Mouse (Mus musculus): Measurements from ENCODE around the gene Isyna1. TPM values are rescaled to one million over a fixed set of nuclear protein-coding genes. Genes with fewer than 3 reads are reported as not detected.

Isyna1 gene
- total and polyA plus RNA-seq, 3 experiments, result 84.1 to 189 TPM; not detected in 1

DNA sequence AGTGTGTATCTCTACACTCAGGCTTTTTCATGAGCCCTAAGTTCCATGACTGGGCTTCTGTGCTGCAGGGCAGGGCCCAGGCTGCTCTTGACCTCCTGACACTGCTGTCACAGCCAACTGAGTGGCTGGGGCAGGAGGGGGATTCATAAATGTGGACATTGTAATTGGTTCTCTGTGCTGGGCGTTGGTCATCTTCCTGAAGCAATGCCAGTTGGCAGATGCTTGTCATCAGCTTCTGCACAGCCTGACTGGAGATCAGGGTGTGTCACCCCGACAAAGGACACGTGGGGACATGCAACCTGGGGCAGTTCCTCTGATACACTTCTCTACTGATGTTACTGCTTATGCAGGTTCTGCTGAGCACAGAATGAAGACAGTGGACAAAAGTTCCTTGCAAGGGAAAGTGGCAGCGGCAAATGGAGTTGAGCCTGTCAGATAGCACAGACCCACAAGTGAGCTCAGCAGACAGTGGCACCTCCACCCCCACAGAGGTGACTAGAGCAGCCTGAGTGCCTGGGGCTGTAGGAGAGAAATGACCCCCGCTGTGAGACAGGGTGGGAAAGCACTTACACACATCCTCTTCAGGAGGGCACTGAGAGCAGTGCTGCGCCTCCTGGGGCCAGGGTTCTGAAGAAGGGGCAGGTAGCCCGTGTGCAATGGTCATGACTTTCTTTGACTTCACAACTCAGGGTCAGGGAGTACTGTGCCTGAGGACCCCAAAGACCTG, 32.2 kb upstream of the Isyna1 start:
- no peak for DNase-seq (ENCODE audit: low read depth, low spot score)
- H3K9ac ChIP-seq (ENCODE audit: control insufficient read depth, low read depth, low read length, poor library complexity, severe bottlenecking), result no peak overlapping the region

GRCm38 (mm10) chr8:70562802-70563201, 31.4 kb upstream of the Isyna1 start:
- Histone ChIP-seq H3K36me3 (ENCODE audit: control insufficient read depth in 1 of 2, insufficient read depth in 2 of 2, low read length in 2 of 2) (peaks cover 0 to 38% of the 10 kb centered on the region in 2 experiments; a peak in 3 of 4 replicates), H3K9ac (ENCODE audit: control insufficient read depth, low read depth, low read length, poor library complexity, severe bottlenecking) (no peak overlapping the region), H3K4me3 (ENCODE audit: control insufficient read depth in 1 of 2, insufficient read depth in 1 of 2, low read depth in 2 of 2, low read length in 2 of 2) (no peak overlapping the region)

More for the DNA sequence above, 32.2 kb upstream of the Isyna1 start:
- peaks cover 8% of the 10 kb centered on the region; the same call in 1 of the 2 replicates for H3K79me2 ChIP-seq (ENCODE audit: control insufficient read depth, insufficient read depth, low read length, poor library complexity)
- H3K9me3 ChIP-seq (replicated peaks; ENCODE audit: insufficient read depth, low read length), result no peaks in the 10 kb centered on the region
- no peak for TF ChIP-seq POLR2A (IDR thresholded peaks at IDR 0.05; ENCODE audit: control insufficient read depth in 1 of 2, insufficient read depth in 1 of 2, low read depth in 1 of 2, low read length in 2 of 2, poor library complexity in 1 of 2)
- no peak for TF ChIP-seq ZC3H11A (IDR thresholded peaks at IDR 0.05; ENCODE audit: low read depth, low read length)
- peak; percentile 26; the same call in 1 of the 2 replicates for TF ChIP-seq USF1 (IDR thresholded peaks at IDR 0.05; ENCODE audit: low read depth, low read length)
- no peak for TF ChIP-seq TBP (IDR thresholded peaks at IDR 0.05; ENCODE audit: low read depth, low read length)
- TF ChIP-seq HCFC1 (IDR thresholded peaks at IDR 0.05; ENCODE audit: low read depth, low read length), result no peak
- peak; percentile 51; the same call in 1 of the 2 replicates for TF ChIP-seq MXI1 (IDR thresholded peaks at IDR 0.05; ENCODE audit: low read depth, low read length)
- TF ChIP-seq MAX (IDR thresholded peaks at IDR 0.05; ENCODE audit: low read length), result peak; percentile 58; the same call in 1 of the 2 replicates
- TF ChIP-seq ZKSCAN1 (IDR thresholded peaks at IDR 0.05; ENCODE audit: low read depth, low read length), result no peak
- peak overlapping the region; percentile 3; the same call in 1 of the 2 replicates for H3K27ac ChIP-seq (ENCODE audit: control insufficient read depth, low read depth, low read length)
- no peak overlapping the region for H3K4me3 ChIP-seq (ENCODE audit: control insufficient read depth in 1 of 2, insufficient read depth in 1 of 2, low read depth in 2 of 2, low read length in 2 of 2)
- peaks cover 0 to 38% of the 10 kb centered on the region in 2 experiments; a peak in 3 of 4 replicates for H3K36me3 ChIP-seq (ENCODE audit: control insufficient read depth in 1 of 2, insufficient read depth in 2 of 2, low read length in 2 of 2)
- no peaks in the 10 kb centered on the region for H3K27me3 ChIP-seq (ENCODE audit: control insufficient read depth in 1 of 2, insufficient read depth in 2 of 2, low read length in 2 of 2)
- H3K4me1 ChIP-seq (ENCODE audit: control insufficient read depth in 1 of 2, insufficient read depth in 2 of 2, low read length in 2 of 2), result peaks cover 45 to 64% of the 10 kb centered on the region in 2 experiments

GRCm38 (mm10) chr8:70563763-70564387, 30.3 kb upstream of the Isyna1 start:
- no peak overlapping the region for H3K27ac ChIP-seq (ENCODE audit: control insufficient read depth, low read depth, low read length)
- H3K9ac ChIP-seq (ENCODE audit: control insufficient read depth, low read depth, low read length, poor library complexity, severe bottlenecking), result no peak overlapping the region
- no peaks in the 10 kb centered on the region for H3K27me3 ChIP-seq (ENCODE audit: control insufficient read depth in 1 of 2, insufficient read depth in 2 of 2, low read length in 2 of 2)
- no peaks in the 10 kb centered on the region for H3K9me3 ChIP-seq (replicated peaks; ENCODE audit: insufficient read depth, low read length)
- DNase-seq (ENCODE audit: low read depth, low spot score), result no peak
- H3K4me1 ChIP-seq (ENCODE audit: control insufficient read depth in 1 of 2, insufficient read depth in 2 of 2, low read length in 2 of 2), result peaks cover 42 to 60% of the 10 kb centered on the region in 2 experiments
- peaks cover 0 to 35% of the 10 kb centered on the region in 2 experiments; a peak in 3 of 4 replicates for H3K36me3 ChIP-seq (ENCODE audit: control insufficient read depth in 1 of 2, insufficient read depth in 2 of 2, low read length in 2 of 2)
- TF ChIP-seq USF1 (IDR thresholded peaks at IDR 0.05; ENCODE audit: low read depth, low read length), result no peak
- TF ChIP-seq CHD2 (IDR thresholded peaks at IDR 0.05; ENCODE audit: low read length), result no peak
- no peak for TF ChIP-seq JUND (IDR thresholded peaks at IDR 0.05; ENCODE audit: low read depth, low read length)
- TF ChIP-seq MAFK (IDR thresholded peaks at IDR 0.05; ENCODE audit: borderline replicate concordance, low read depth, low read length), result no peak
- no peak for TF ChIP-seq GABPA (IDR thresholded peaks at IDR 0.05; ENCODE audit: low read depth, low read length)
- TF ChIP-seq CTCF (IDR thresholded peaks at IDR 0.05 in 2 of 3, conservative IDR thresholded peaks at IDR 0.05 in 1 of 3; ENCODE audit: control insufficient read depth in 1 of 3, insufficient read depth in 1 of 3, low read depth in 2 of 3, low read length in 3 of 3, poor library complexity in 1 of 3, severe bottlenecking in 1 of 3), result no peak
- no peak for TF ChIP-seq KAT2A (conservative IDR thresholded peaks at IDR 0.05; ENCODE audit: low read depth, low read length)
- TF ChIP-seq TBP (IDR thresholded peaks at IDR 0.05; ENCODE audit: low read depth, low read length), result no peak
- no peak for TF ChIP-seq ZKSCAN1 (IDR thresholded peaks at IDR 0.05; ENCODE audit: low read depth, low read length)
- TF ChIP-seq TAL1 (IDR thresholded peaks at IDR 0.05; ENCODE audit: low read length), result no peak
- TF ChIP-seq MYC (IDR thresholded peaks at IDR 0.05; ENCODE audit: low read depth, low read length), result no peak
- no peak for TF ChIP-seq ZMIZ1 (IDR thresholded peaks at IDR 0.05; ENCODE audit: low read depth, low read length)
- TF ChIP-seq SIN3A (IDR thresholded peaks at IDR 0.05; ENCODE audit: low read length), result no peak
- no peak for TF ChIP-seq TCF12 (IDR thresholded peaks at IDR 0.05; ENCODE audit: low read depth, low read length)
- TF ChIP-seq MEF2A (IDR thresholded peaks at IDR 0.05; ENCODE audit: extremely low read depth, insufficient replicate concordance, low read depth, low read length, poor library complexity, severe bottlenecking), result no peak
- TF ChIP-seq MXI1 (IDR thresholded peaks at IDR 0.05; ENCODE audit: low read depth, low read length), result no peak
- TF ChIP-seq HCFC1 (IDR thresholded peaks at IDR 0.05; ENCODE audit: low read depth, low read length), result no peak
- TF ChIP-seq ZC3H11A (IDR thresholded peaks at IDR 0.05; ENCODE audit: low read depth, low read length), result no peak
- TF ChIP-seq RAD21 (IDR thresholded peaks at IDR 0.05; ENCODE audit: low read depth, low read length), result no peak
- no peak overlapping the region for H3K4me3 ChIP-seq (ENCODE audit: control insufficient read depth in 1 of 2, insufficient read depth in 1 of 2, low read depth in 2 of 2, low read length in 2 of 2)
- H3K79me2 ChIP-seq (ENCODE audit: control insufficient read depth, insufficient read depth, low read length, poor library complexity), result peaks cover 7% of the 10 kb centered on the region; the same call in 1 of the 2 replicates

More at GRCm38 (mm10) chr8:70562802-70563201, 31.4 kb upstream of the Isyna1 start:
- no peak overlapping the region for H3K27ac ChIP-seq (ENCODE audit: control insufficient read depth, low read depth, low read length)
- H3K9me3 ChIP-seq (replicated peaks; ENCODE audit: insufficient read depth, low read length), result no peaks in the 10 kb centered on the region
- H3K79me2 ChIP-seq (ENCODE audit: control insufficient read depth, insufficient read depth, low read length, poor library complexity), result peaks cover 7% of the 10 kb centered on the region; the same call in 1 of the 2 replicates
- TF ChIP-seq SIN3A (IDR thresholded peaks at IDR 0.05; ENCODE audit: low read length), result 0 out of 2 replicates have a peak, but pooled peaks have one; percentile 39
- TF ChIP-seq CHD1 (IDR thresholded peaks at IDR 0.05; ENCODE audit: low read depth, low read length), result no peak
- H3K27me3 ChIP-seq (ENCODE audit: control insufficient read depth in 1 of 2, insufficient read depth in 2 of 2, low read length in 2 of 2), result no peaks in the 10 kb centered on the region
- no peak for DNase-seq (ENCODE audit: low read depth, low spot score)
- peaks cover 44 to 64% of the 10 kb centered on the region in 2 experiments for H3K4me1 ChIP-seq (ENCODE audit: control insufficient read depth in 1 of 2, insufficient read depth in 2 of 2, low read length in 2 of 2)

All from MEL (cell line).